Mouse (Mus musculus): ENCODE results near the gene Itpkb.

DNA sequence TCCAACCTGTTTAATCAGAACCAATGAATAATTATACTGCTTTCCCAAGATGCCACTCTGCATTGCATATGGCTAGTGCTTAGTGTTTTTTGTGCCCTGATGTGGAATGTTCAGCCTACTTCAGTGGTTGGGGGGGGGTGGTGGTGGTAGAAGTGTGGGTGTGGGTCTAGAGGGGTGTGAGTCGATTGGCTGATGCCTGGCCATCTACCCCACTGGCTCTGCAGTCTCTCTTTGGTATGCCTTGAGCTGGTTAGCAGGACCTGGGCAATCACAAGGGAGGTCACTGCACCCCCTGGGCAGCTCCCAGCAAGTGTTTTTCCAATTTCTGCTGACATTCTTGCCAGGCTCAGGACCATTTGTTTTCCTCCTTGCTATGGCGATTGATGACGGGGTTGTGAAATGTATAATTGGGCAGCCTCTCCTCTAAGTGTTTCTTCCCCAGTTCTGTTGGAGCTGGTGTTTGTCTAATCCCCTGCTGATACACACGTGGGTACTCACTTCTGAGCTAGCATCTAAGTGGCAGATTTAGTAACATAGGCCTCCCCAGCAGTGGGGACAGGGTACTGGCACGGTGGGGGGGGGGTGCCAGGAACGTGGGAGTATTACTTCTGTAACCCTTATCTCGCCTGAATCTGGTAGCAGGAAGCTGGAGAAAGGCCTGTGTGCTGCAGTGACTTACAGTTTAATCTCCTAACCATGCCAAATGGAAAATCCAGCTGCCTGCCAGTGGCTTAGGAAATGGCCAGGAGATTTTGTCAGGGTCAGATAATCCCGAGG lies 13.3 kb downstream of the Itpkb start:
- TF ChIP-seq CTCF (IDR thresholded peaks at IDR 0.05; ENCODE audit: extremely low read depth, insufficient read depth, low read length) (no peak), POLR2A (IDR thresholded peaks at IDR 0.05; ENCODE audit: extremely low read depth, insufficient read depth, low read length) (no peak)

Measured in cortical plate, adult 2 months (tissue).